Mouse (Mus musculus) MEL (cell line): Measurements from ENCODE around the gene Gm7694. TPM values are rescaled to one million over a fixed set of nuclear protein-coding genes. Genes with fewer than 3 reads are reported as not detected.

Experiments used
- DNase-seq: peaks from one replicate; pipeline ENCODE4 v3.0.0; 2011; ENCODE audit warnings: low read depth, low spot score
- H3K27ac ChIP-seq: 2 replicates; pipeline ENCODE4 v1.5.1; 2012; ENCODE audit warnings: low read depth, mild to moderate bottlenecking, control low read depth, low read length, moderate library complexity; ENCODE audit not compliant: control insufficient read depth
- H3K27me3 ChIP-seq, 2 experiments: fragments of 150-350 bp in 1 of 2; sonication (generic) in 1 of 2; 2 replicates each; pipeline ENCODE4 v1.6.1; 2012; ENCODE audit warnings: low read length in 2 of 2, mild to moderate bottlenecking in 2 of 2, improper control_type of control experiment in 1 of 2, moderate library complexity in 1 of 2; ENCODE audit not compliant: insufficient read depth in 2 of 2, control insufficient read depth in 1 of 2
- H3K36me3 ChIP-seq, 2 experiments: 2 replicates each; pipeline ENCODE4 v1.6.1; 2012 to 2014; ENCODE audit warnings: low read length in 2 of 2, improper control_type of control experiment in 1 of 2, inconsistent platforms in 1 of 2, mild to moderate bottlenecking in 1 of 2; ENCODE audit not compliant: insufficient read depth in 2 of 2, control insufficient read depth in 1 of 2
- H3K4me1 ChIP-seq, 2 experiments: fragments of 150-350 bp in 1 of 2; sonication (generic) in 1 of 2; 2 replicates each; pipeline ENCODE4 v1.6.1; 2012; ENCODE audit warnings: low read length in 2 of 2, improper control_type of control experiment in 1 of 2, mild to moderate bottlenecking in 1 of 2; ENCODE audit not compliant: insufficient read depth in 2 of 2, control insufficient read depth in 1 of 2
- H3K4me3 ChIP-seq, 2 experiments: fragments of 150-350 bp in 1 of 2; sonication (generic) in 1 of 2; 2 replicates each; pipeline ENCODE4 v1.5.1; 2012; ENCODE audit warnings: low read depth in 2 of 2, low read length in 2 of 2, mild to moderate bottlenecking in 2 of 2, moderate library complexity in 2 of 2, control low read depth in 1 of 2, improper control_type of control experiment in 1 of 2; ENCODE audit not compliant: control insufficient read depth in 1 of 2, insufficient read depth in 1 of 2
- H3K79me2 ChIP-seq: 2 replicates; pipeline ENCODE4 v1.6.1; 2012; ENCODE audit warnings: mild to moderate bottlenecking, low read length, moderate library complexity; ENCODE audit not compliant: control insufficient read depth, poor library complexity, insufficient read depth
- H3K9ac ChIP-seq: 2 replicates; pipeline ENCODE4 v1.6.1; 2012; ENCODE audit warnings: low read depth, mild to moderate bottlenecking, control low read depth, low read length, moderate library complexity; ENCODE audit not compliant: control insufficient read depth, poor library complexity, severe bottlenecking
- H3K9me3 ChIP-seq: fragments of 150-350 bp; sonication (generic); replicated peaks from 2 replicates; pipeline ENCODE4 v1.6.1; 2012; ENCODE audit warnings: mild to moderate bottlenecking, low read length, improper control_type of control experiment, moderate library complexity; ENCODE audit not compliant: insufficient read depth
- CHD2 ChIP-seq: IDR thresholded peaks from 2 replicates; pipeline ENCODE4 v1.6.1; 2011; ENCODE audit warnings: low read length, improper control_type of control experiment
- E2F4 ChIP-seq: IDR thresholded peaks from 2 replicates; pipeline ENCODE4 v1.6.1; 2011; ENCODE audit warnings: low read depth, low read length, improper control_type of control experiment, borderline replicate concordance
- ELF1 ChIP-seq: IDR thresholded peaks from 2 replicates; pipeline ENCODE4 v1.6.1; 2014; ENCODE audit warnings: low read depth, mild to moderate bottlenecking, inconsistent platforms, low read length, improper control_type of control experiment, moderate library complexity
- GABPA ChIP-seq: IDR thresholded peaks from 2 replicates; pipeline ENCODE4 v1.6.1; 2012; ENCODE audit warnings: low read depth, mild to moderate bottlenecking, inconsistent platforms, low read length, improper control_type of control experiment, moderate library complexity
- HCFC1 ChIP-seq: IDR thresholded peaks from 2 replicates; pipeline ENCODE4 v1.6.1; 2012; ENCODE audit warnings: low read depth, mild to moderate bottlenecking, inconsistent platforms, low read length, improper control_type of control experiment, moderate library complexity
- JUND ChIP-seq: IDR thresholded peaks from 2 replicates; pipeline ENCODE4 v1.6.1; 2011; ENCODE audit warnings: low read depth, mild to moderate bottlenecking, improper control_type of control experiment, low read length
- MAX ChIP-seq: IDR thresholded peaks from 2 replicates; pipeline ENCODE4 v1.6.1; 2011; ENCODE audit warnings: low read length, improper control_type of control experiment
- MAZ ChIP-seq: IDR thresholded peaks from 2 replicates; pipeline ENCODE4 v1.6.1; 2012; ENCODE audit warnings: low read depth, mild to moderate bottlenecking, inconsistent platforms, low read length, improper control_type of control experiment
- MEF2A ChIP-seq: IDR thresholded peaks from 2 replicates; pipeline ENCODE4 v1.6.1; 2014; ENCODE audit warnings: low read depth, mild to moderate bottlenecking, inconsistent platforms, low read length, improper control_type of control experiment; ENCODE audit not compliant: poor library complexity, insufficient replicate concordance, severe bottlenecking; ENCODE audit errors: extremely low read depth
- MXI1 ChIP-seq: IDR thresholded peaks from 2 replicates; pipeline ENCODE4 v1.6.1; 2011; ENCODE audit warnings: mild to moderate bottlenecking, low read depth, low read length, improper control_type of control experiment
- MYB ChIP-seq: IDR thresholded peaks from 2 replicates; pipeline ENCODE4 v1.6.1; 2011; ENCODE audit warnings: mild to moderate bottlenecking, low read depth, low read length, improper control_type of control experiment
- MYC ChIP-seq: IDR thresholded peaks from 2 replicates; pipeline ENCODE4 v1.6.1; 2011; ENCODE audit warnings: low read depth, mild to moderate bottlenecking, low read length, improper control_type of control experiment, moderate library complexity
- NRF1 ChIP-seq: IDR thresholded peaks from 2 replicates; pipeline ENCODE4 v1.6.1; 2014; ENCODE audit warnings: low read depth, mild to moderate bottlenecking, inconsistent platforms, low read length, improper control_type of control experiment, moderate library complexity; ENCODE audit not compliant: poor library complexity, insufficient read depth, severe bottlenecking
- POLR2A ChIP-seq, 2 experiments: IDR thresholded peaks; 2 replicates each; pipeline ENCODE4 v1.6.1; 2011 to 2012; ENCODE audit warnings: low read length in 2 of 2, mild to moderate bottlenecking in 2 of 2, control low read depth in 1 of 2, improper control_type of control experiment in 1 of 2, low read depth in 1 of 2, moderate library complexity in 1 of 2; ENCODE audit not compliant: control insufficient read depth in 1 of 2, insufficient read depth in 1 of 2, poor library complexity in 1 of 2
- RAD21 ChIP-seq: IDR thresholded peaks from 2 replicates; pipeline ENCODE4 v1.6.1; 2011; ENCODE audit warnings: mild to moderate bottlenecking, low read depth, low read length, improper control_type of control experiment
- RCOR1 ChIP-seq: IDR thresholded peaks from 2 replicates; pipeline ENCODE4 v1.6.1; 2012; ENCODE audit warnings: low read depth, mild to moderate bottlenecking, inconsistent platforms, low read length, improper control_type of control experiment
- SMC3 ChIP-seq: IDR thresholded peaks from 2 replicates; pipeline ENCODE4 v1.6.1; 2011; ENCODE audit warnings: low read depth, low read length, improper control_type of control experiment
- TAL1 ChIP-seq: IDR thresholded peaks from 2 replicates; pipeline ENCODE4 v1.6.1; 2012; ENCODE audit warnings: mild to moderate bottlenecking, inconsistent platforms, low read length, moderate library complexity, mixed read lengths
- TBP ChIP-seq: IDR thresholded peaks from 2 replicates; pipeline ENCODE4 v1.8.0; 2011; ENCODE audit warnings: low read depth, low read length, improper control_type of control experiment
- UBTF ChIP-seq: IDR thresholded peaks from 2 replicates; pipeline ENCODE4 v1.6.1; 2012; ENCODE audit warnings: low read depth, mild to moderate bottlenecking, inconsistent platforms, low read length, improper control_type of control experiment, moderate library complexity, borderline replicate concordance; ENCODE audit not compliant: insufficient read depth
- USF1 ChIP-seq: IDR thresholded peaks from 2 replicates; pipeline ENCODE4 v1.6.1; 2014; ENCODE audit warnings: low read depth, mild to moderate bottlenecking, inconsistent platforms, low read length, improper control_type of control experiment, moderate library complexity
- ZC3H11A ChIP-seq: IDR thresholded peaks from 2 replicates; pipeline ENCODE4 v1.6.1; 2012; ENCODE audit warnings: low read depth, mild to moderate bottlenecking, inconsistent platforms, low read length, improper control_type of control experiment
- ZMIZ1 ChIP-seq: IDR thresholded peaks from 2 replicates; pipeline ENCODE4 v1.6.1; 2012; ENCODE audit warnings: low read depth, mild to moderate bottlenecking, inconsistent platforms, low read length, improper control_type of control experiment, moderate library complexity
- polyA plus RNA-seq, 2 experiments: library from polyadenylated mRNA; stranded (reverse) in 1 of 2; unstranded in 1 of 2; fragments of >175 nt in 1 of 2; fragments of >200 nt in 1 of 2; gene quantifications; 2 replicates each; pipeline versions ENCODE4 v1.2.1 to v1.2.4; 2012; ENCODE audit warnings: low replicate concordance in 2 of 2, low read depth in 1 of 2; ENCODE audit not compliant: insufficient read length in 2 of 2, insufficient read depth in 1 of 2, missing spikeins in 1 of 2
- total RNA-seq: library from RNA; depleted of rRNA; stranded (reverse); fragments of 300-350 nt; gene quantifications from 2 replicates; pipeline ENCODE4 v1.2.3, GENCODE M21; 2012

Gene Gm7694
- total and polyA plus RNA-seq, 3 experiments = 0.19 to 1.1 TPM; not detected in 1

- no peaks in the 10 kb centered on the region for H3K79me2 ChIP-seq
- H3K4me1 ChIP-seq = no peaks in the 10 kb centered on the region
- no peak overlapping the region for H3K4me3 ChIP-seq
- no peaks in the 10 kb centered on the region; a peak in 2 of 4 replicates for H3K27me3 ChIP-seq
- no peak for DNase-seq
- no peak overlapping the region for H3K9ac ChIP-seq
- no peak overlapping the region for H3K27ac ChIP-seq
- TF ChIP-seq GABPA = no peak
- TF ChIP-seq CHD2 = no peak
- no peaks in the 10 kb centered on the region for H3K9me3 ChIP-seq
- H3K36me3 ChIP-seq = no peaks in the 10 kb centered on the region
Observed at GRCm38 (mm10) chr1:170301686-170302085, 4.4 kb downstream of the Gm7694 start.

GRCm38 (mm10) chr1:170299496-170299895 is 6.6 kb downstream of the Gm7694 start:
- no peaks in the 10 kb centered on the region for H3K79me2 ChIP-seq
- no peaks in the 10 kb centered on the region for H3K4me1 ChIP-seq
- TF ChIP-seq RCOR1 (no peak), NRF1 (no peak), MAZ (no peak), MYC (no peak), RAD21 (no peak), TAL1 (no peak), ZC3H11A (no peak), TBP (no peak), USF1 (no peak), HCFC1 (no peak), MXI1 (no peak), E2F4 (no peak)
- DNase-seq = no peak
- H3K27me3 ChIP-seq = no peaks in the 10 kb centered on the region; a peak in 2 of 4 replicates
- H3K9ac ChIP-seq = no peak overlapping the region
- no peaks in the 10 kb centered on the region for H3K9me3 ChIP-seq
- no peak overlapping the region for H3K4me3 ChIP-seq
- no peaks in the 10 kb centered on the region for H3K36me3 ChIP-seq
- no peak overlapping the region for H3K27ac ChIP-seq

- Histone ChIP-seq H3K27me3 (no peaks in the 10 kb centered on the region; a peak in 2 of 4 replicates), H3K79me2 (no peaks in the 10 kb centered on the region), H3K36me3 (no peaks in the 10 kb centered on the region), H3K9ac (no peak overlapping the region), H3K9me3 (no peaks in the 10 kb centered on the region), H3K4me1 (no peaks in the 10 kb centered on the region), H3K4me3 (no peak overlapping the region), H3K27ac (no peak overlapping the region)
- no peak for DNase-seq
- TF ChIP-seq UBTF = no peak
- no peak for TF ChIP-seq SMC3
- no peak for TF ChIP-seq ZC3H11A
- TF ChIP-seq JUND = no peak
- no peak for TF ChIP-seq ELF1
- no peak for TF ChIP-seq POLR2A (IDR thresholded peaks at IDR 0.05; ENCODE audit: control insufficient read depth in 1 of 2, insufficient read depth in 1 of 2, low read depth in 1 of 2, low read length in 2 of 2, poor library complexity in 1 of 2)
- no peak for TF ChIP-seq MAX
- no peak for TF ChIP-seq MEF2A
- TF ChIP-seq TAL1 = no peak
- TF ChIP-seq ZMIZ1 = no peak
- TF ChIP-seq CHD2 = no peak
- TF ChIP-seq E2F4 = no peak
- TF ChIP-seq MYB = no peak
- TF ChIP-seq, all 39 proteins: peak for 0
Observed at GRCm38 (mm10) chr1:170294786-170295570, 11.2 kb downstream of the Gm7694 start.
